Mouse (Mus musculus) thymus, adult 2 months (tissue): ENCODE data around the gene Atad1. TPM values are rescaled to one million over a fixed set of nuclear protein-coding genes. Genes with fewer than 3 reads are reported as not detected.

Experiments used
- DNase-seq: peaks from one replicate; pipeline ENCODE4 v3.0.0; 2021
- H3K27ac ChIP-seq: fragments of 200-500 bp; 2 replicates; pipeline ENCODE4 v1.5.1; 2012; ENCODE audit warnings: low read length, control low read depth; ENCODE audit not compliant: control insufficient read depth, insufficient read depth
- H3K27me3 ChIP-seq: fragments of 200-500 bp; 2 replicates; pipeline ENCODE4 v1.6.1; 2012; ENCODE audit warnings: mild to moderate bottlenecking, low read length, moderate library complexity, mixed read lengths; ENCODE audit not compliant: control insufficient read depth, insufficient read depth
- H3K36me3 ChIP-seq: fragments of 200-500 bp; 2 replicates; pipeline ENCODE4 v1.6.1; 2012; ENCODE audit warnings: mild to moderate bottlenecking, low read length, moderate library complexity; ENCODE audit not compliant: control insufficient read depth, insufficient read depth
- H3K4me1 ChIP-seq: fragments of 200-500 bp; replicated peaks from 2 replicates; pipeline ENCODE4 v1.6.1; 2012; ENCODE audit warnings: low read length; ENCODE audit not compliant: control insufficient read depth, insufficient read depth
- H3K4me3 ChIP-seq: fragments of 200-500 bp; 2 replicates; pipeline ENCODE4 v1.5.1; 2012; ENCODE audit warnings: mild to moderate bottlenecking, low read length, control low read depth, moderate library complexity; ENCODE audit not compliant: control insufficient read depth, insufficient read depth
- CTCF ChIP-seq: fragments of 200-500 bp; IDR thresholded peaks from 2 replicates; pipeline ENCODE4 v1.5.1; 2012; ENCODE audit warnings: mild to moderate bottlenecking, control low read depth, low read length, moderate library complexity, borderline replicate concordance; ENCODE audit not compliant: control insufficient read depth, poor library complexity, insufficient read depth; ENCODE audit errors: extremely low read depth
- POLR2A ChIP-seq: fragments of 200-500 bp; IDR thresholded peaks from 2 replicates; pipeline ENCODE4 v1.6.1; 2012; ENCODE audit warnings: mild to moderate bottlenecking, low read length, control low read depth, moderate library complexity; ENCODE audit not compliant: control insufficient read depth, poor library complexity, insufficient read depth; ENCODE audit errors: extremely low read depth
- WGBS: fragments of 180-500 bp; shearing (Covaris S2); methylation state at CpG from one replicate; pipeline ENCODE4 v1.1.7; 2018; 5-methylcytosine and 5-hydroxymethylcytosine counted together
- polyA plus RNA-seq: library from polyadenylated mRNA; depleted of rRNA; stranded (reverse); fragments of >200 nt; gene quantifications from 2 replicates; pipeline ENCODE4 v1.2.3, GENCODE M21; 2012

Atad1 gene
- polyA plus RNA-seq, 1 experiment: 17.7 TPM

GRCm38 (mm10) chr19:32755792-32756635, 16.4 kb upstream of the Atad1 start:
- WGBS: under 1% methylated on average over 53 of the region's 53 CpGs
- peak overlapping the region; percentile 78 for H3K4me3 ChIP-seq
- DNase-seq: peak; percentile 95
- H3K4me1 ChIP-seq: peaks cover 11% of the 10 kb centered on the region
- TF ChIP-seq CTCF (0 out of 2 replicates have a peak, but pooled peaks have one; percentile 20), POLR2A (peak; percentile 88)
- H3K27me3 ChIP-seq: no peaks in the 10 kb centered on the region
- H3K36me3 ChIP-seq: no peaks in the 10 kb centered on the region
- H3K27ac ChIP-seq: peak overlapping the region; percentile 87

- DNase-seq: no peak
- peaks cover 9% of the 10 kb centered on the region for H3K4me1 ChIP-seq
- 28% methylated on average over 12 of the region's 12 CpGs for WGBS
- H3K27me3 ChIP-seq: no peaks in the 10 kb centered on the region
- H3K4me3 ChIP-seq: peak overlapping the region; percentile 78
- peak overlapping the region; percentile 87 for H3K27ac ChIP-seq
- TF ChIP-seq POLR2A (no peak), CTCF (no peak)
- H3K36me3 ChIP-seq: no peaks in the 10 kb centered on the region
Measured at GRCm38 (mm10) chr19:32755104-32755791, 15.7 kb upstream of the Atad1 start.

DNA sequence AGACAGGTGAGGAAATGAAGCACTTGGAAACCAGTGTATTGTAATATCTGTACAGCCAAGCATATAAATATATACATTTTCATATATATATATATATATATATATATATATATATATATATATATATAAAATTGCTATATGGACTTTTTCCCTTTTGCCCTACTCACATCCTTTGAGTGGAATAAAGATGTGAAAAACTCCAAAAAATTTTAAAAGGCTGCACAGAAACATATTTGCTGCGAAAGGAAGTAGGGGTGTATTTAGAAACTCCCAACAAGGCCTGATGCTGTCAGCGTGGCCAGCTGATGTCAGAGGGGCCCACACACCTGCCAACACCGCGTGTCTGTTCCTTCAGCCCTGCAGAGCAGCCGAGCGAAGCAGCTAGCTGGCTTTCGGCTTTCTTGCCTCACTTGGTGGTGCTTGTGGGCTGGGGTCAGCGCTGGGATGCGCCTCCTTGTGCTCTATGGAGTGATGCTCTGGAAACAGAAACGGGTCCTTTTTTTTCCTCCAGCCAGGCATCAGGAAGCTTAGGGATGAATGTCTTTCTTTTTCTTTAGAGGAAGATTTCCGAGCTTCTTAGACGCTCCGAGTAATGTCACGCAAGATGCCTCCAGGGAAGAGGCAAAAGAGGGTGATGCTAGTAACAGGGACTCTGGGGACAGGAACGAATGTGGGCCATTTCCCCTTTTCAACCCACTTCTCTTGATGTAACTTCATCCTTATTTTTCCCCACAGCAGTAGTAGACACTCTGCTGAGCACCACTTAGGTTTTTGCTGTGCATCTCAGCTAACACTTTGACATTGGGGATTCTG, 14.8 kb upstream of the Atad1 start:
- Histone ChIP-seq H3K4me3 (no peak overlapping the region), H3K4me1 (peaks cover 9% of the 10 kb centered on the region), H3K36me3 (no peaks in the 10 kb centered on the region), H3K27me3 (no peaks in the 10 kb centered on the region), H3K27ac (peak overlapping the region; percentile 65)
- no peak for TF ChIP-seq CTCF
- TF ChIP-seq POLR2A: peak; percentile 54; the same call in 1 of the 2 replicates
- peak; percentile 61 for DNase-seq
- WGBS: 47% methylated on average over 15 of the region's 15 CpGs

DNA sequence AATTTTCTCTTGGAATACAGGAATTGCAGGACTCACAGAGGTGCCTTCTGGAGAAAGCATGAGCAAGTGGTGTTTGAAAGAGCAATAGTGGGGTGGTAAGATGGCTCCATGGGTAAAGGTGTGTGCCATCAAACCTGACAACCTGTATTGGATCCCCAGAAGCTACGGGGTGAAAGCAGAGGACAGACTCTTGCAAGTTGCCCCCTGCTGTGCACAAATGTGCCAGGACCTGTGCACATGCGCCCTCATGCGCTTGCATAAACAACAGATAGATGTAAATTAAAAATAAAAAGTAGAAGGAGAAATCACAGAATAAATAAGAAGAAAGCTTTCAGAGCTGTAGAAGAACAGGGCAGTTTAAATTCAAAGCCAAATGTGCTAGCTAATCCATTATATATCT, 13.8 kb upstream of the Atad1 start:
- no peaks in the 10 kb centered on the region for H3K36me3 ChIP-seq
- 96% methylated on average over 3 of the region's 3 CpGs for WGBS

GRCm38 (mm10) chr19:32752357-32752756, 12.8 kb upstream of the Atad1 start:
- Histone ChIP-seq H3K4me1 (peaks cover 9% of the 10 kb centered on the region), H3K27me3 (no peaks in the 10 kb centered on the region), H3K4me3 (no peak overlapping the region), H3K27ac (no peak overlapping the region), H3K36me3 (no peaks in the 10 kb centered on the region)
- no peak for DNase-seq
- no peak for TF ChIP-seq POLR2A
- TF ChIP-seq CTCF: no peak
- WGBS: 96% methylated on average over 6 of the region's 6 CpGs

More for the DNA sequence above, 13.8 kb upstream of the Atad1 start:
- H3K27me3 ChIP-seq: no peaks in the 10 kb centered on the region
- H3K4me3 ChIP-seq: no peak overlapping the region
- no peak overlapping the region for H3K27ac ChIP-seq
- H3K4me1 ChIP-seq: peaks cover 9% of the 10 kb centered on the region
- DNase-seq: no peak
- TF ChIP-seq CTCF (no peak), POLR2A (no peak)

DNA sequence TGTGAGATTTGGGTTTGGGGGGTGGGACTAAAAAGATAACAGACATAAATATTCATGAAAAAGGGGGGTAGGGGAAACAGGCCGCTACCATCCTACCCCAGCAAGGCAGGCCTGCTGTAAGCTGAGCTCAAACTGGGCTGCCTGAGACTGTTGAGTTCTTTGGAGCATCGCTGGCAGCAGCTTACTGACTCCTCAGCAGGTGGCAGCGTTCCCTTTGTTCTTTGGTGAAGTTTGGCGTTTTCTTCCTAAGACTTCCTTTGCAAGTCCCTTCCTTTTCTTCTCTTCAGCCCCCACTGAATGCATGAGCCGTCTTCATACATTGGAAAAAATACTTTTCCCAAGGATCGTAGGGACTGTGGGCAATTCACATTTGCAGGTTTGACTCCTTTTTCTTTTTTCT, 9.8 kb upstream of the Atad1 start:
- peak overlapping the region; percentile 66 for H3K27ac ChIP-seq
- TF ChIP-seq POLR2A (no peak), CTCF (0 out of 2 replicates have a peak, but pooled peaks have one; percentile 33)
- 11% methylated on average over 6 of the region's 6 CpGs for WGBS
- H3K27me3 ChIP-seq: no peaks in the 10 kb centered on the region
- H3K36me3 ChIP-seq: no peaks in the 10 kb centered on the region
- no peak overlapping the region for H3K4me3 ChIP-seq
- peaks cover 2% of the 10 kb centered on the region for H3K4me1 ChIP-seq
- DNase-seq: peak; percentile 76
